Mouse (Mus musculus) kidney, adult 2 months (tissue): ENCODE data around the gene Atf4. TPM values are rescaled to one million over a fixed set of nuclear protein-coding genes. Genes with fewer than 3 reads are reported as not detected.

ENCODE experiments used
- DNase-seq: peaks from one replicate; pipeline ENCODE4 v3.0.0; 2021
- H3K27ac ChIP-seq: fragments of 200-500 bp; 2 replicates; pipeline ENCODE4 v1.5.1; 2012; ENCODE audit warnings: low read depth, low read length, control low read depth, inconsistent platforms; ENCODE audit not compliant: insufficient read depth
- H3K27me3 ChIP-seq: fragments of 200-500 bp; replicated peaks from 2 replicates; pipeline ENCODE4 v1.6.1; 2012; ENCODE audit warnings: mild to moderate bottlenecking, moderate library complexity, low read length, inconsistent platforms; ENCODE audit not compliant: control insufficient read depth, insufficient read depth
- H3K36me3 ChIP-seq: fragments of 200-500 bp; 2 replicates; pipeline ENCODE4 v1.6.1; 2012; ENCODE audit warnings: mild to moderate bottlenecking, moderate library complexity, low read length, inconsistent platforms; ENCODE audit not compliant: control insufficient read depth, insufficient read depth
- H3K4me1 ChIP-seq: fragments of 200-500 bp; 2 replicates; pipeline ENCODE4 v1.6.1; 2011; ENCODE audit warnings: low read length; ENCODE audit not compliant: control insufficient read depth, insufficient read depth
- H3K4me3 ChIP-seq: fragments of 200-500 bp; 2 replicates; pipeline ENCODE4 v1.5.1; 2011; ENCODE audit warnings: mild to moderate bottlenecking, low read depth, low read length, control low read depth; ENCODE audit not compliant: insufficient read depth
- CTCF ChIP-seq: fragments of 200-500 bp; conservative IDR thresholded peaks from 2 replicates; pipeline ENCODE4 v1.5.1; 2011; ENCODE audit warnings: low read depth, mild to moderate bottlenecking, control low read depth, low read length, moderate library complexity, mixed read lengths; ENCODE audit not compliant: insufficient read depth, insufficient read length
- POLR2A ChIP-seq: fragments of 200-500 bp; IDR thresholded peaks from one replicate; pipeline ENCODE4 v1.6.1; 2011; ENCODE audit warnings: low read depth, low read length, control low read depth
- WGBS: fragments of 180-500 bp; shearing (Covaris S2); methylation state at CpG from one replicate; pipeline ENCODE4 v1.1.7; 2018; 5-methylcytosine and 5-hydroxymethylcytosine counted together
- polyA plus RNA-seq: library from polyadenylated mRNA; depleted of rRNA; stranded (reverse); fragments of >200 nt; gene quantifications from 2 replicates; pipeline ENCODE4 v1.2.3, GENCODE M21; 2012

The Atf4 gene
- polyA plus RNA-seq, 1 experiment: 92.3 TPM

- TF ChIP-seq CTCF (no peak), POLR2A (no peak)
- no peak overlapping the region for H3K4me3 ChIP-seq
- peaks cover 5% of the 10 kb centered on the region; the same call in 1 of the 2 replicates for H3K4me1 ChIP-seq
- DNase-seq: no peak
- no peak overlapping the region for H3K27ac ChIP-seq
- H3K27me3 ChIP-seq: no peaks in the 10 kb centered on the region
- 75% methylated on average over 2 of the region's 2 CpGs for WGBS
- H3K36me3 ChIP-seq: no peaks in the 10 kb centered on the region; the same call in none of the 2 replicates
Measured at GRCm38 (mm10) chr15:80232331-80232730, 22.7 kb upstream of the Atf4 start.

DNA sequence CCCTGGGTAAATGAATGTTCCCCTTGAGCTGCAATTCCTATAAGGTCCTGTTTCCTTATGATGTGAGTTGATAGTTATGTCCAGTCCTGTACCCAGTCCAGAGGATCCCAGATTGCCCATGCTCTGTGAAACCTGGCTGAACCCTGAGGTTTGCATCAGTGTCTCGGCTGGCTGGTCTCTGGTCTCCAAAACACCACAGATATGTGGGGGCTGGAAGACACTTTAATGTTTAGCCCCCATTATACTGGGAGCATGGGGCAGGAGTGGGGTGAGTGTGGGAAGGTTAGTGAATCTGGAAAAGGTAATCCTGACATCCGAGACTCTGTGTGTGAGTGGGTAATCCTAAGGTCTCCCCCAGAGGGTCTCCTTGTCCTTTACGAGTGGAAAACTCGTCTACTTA, 21.9 kb upstream of the Atf4 start:
- Histone ChIP-seq H3K36me3 (no peaks in the 10 kb centered on the region; the same call in none of the 2 replicates), H3K27ac (peak overlapping the region; percentile 74; the same call in 1 of the 2 replicates), H3K27me3 (no peaks in the 10 kb centered on the region), H3K4me3 (no peak overlapping the region), H3K4me1 (peaks cover 5% of the 10 kb centered on the region; the same call in 1 of the 2 replicates)
- TF ChIP-seq POLR2A (no peak), CTCF (no peak)
- no peak for DNase-seq
- 55% methylated on average over 4 of the region's 4 CpGs for WGBS

DNA sequence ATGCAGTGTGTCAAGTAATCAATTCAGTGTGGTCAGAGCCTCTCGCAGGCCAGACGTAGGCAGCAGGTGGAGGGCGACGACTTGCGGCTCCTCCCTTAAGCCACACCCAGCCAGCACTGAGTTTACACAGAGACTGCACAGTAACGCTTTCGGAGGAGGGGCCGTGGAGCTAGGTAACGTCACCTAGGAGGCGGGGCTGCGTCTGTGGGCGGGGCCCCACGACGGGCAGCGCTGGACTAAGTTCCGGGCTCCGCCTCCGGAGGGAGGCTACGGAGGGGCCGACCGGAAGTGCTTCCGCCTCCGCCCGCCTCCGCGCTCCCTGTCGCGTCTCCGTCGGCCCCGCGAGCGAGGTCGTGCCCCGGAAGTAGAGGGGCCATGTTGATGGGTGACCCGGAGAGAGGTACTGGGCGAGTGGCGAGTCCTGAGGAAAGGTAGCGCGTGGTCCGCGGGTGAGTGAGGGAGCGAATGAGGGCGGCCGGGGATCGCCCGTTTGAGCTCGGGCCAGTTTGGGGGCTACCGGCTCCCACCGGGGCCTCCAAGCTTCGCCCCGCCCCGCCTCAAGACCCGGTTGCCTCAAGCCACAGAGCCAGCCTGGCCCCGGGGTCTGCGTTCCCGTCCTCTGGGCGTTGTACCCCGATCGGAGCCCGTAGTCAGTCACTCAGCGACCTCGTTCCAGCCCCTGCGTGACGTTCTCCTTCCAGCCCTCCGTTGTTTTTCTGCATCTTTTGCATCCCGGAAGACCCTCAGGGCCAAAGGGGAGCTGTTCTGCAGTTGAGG, 21.1 kb upstream of the Atf4 start, which contains the start of gene Mief1:
Gene Mief1 (plus strand): TSS at position 286 of the 777 bp plus-strand sequence.
- peak; percentile 99 for DNase-seq
- H3K27me3 ChIP-seq: no peaks in the 10 kb centered on the region
- H3K4me3 ChIP-seq: peak within 1 kb of the TSS; percentile 98
- no peaks in the 10 kb centered on the region; the same call in none of the 2 replicates for H3K36me3 ChIP-seq
- peak; percentile 26; the same call in 1 of the 2 replicates for TF ChIP-seq CTCF
- peak; percentile 55 for TF ChIP-seq POLR2A
- H3K27ac ChIP-seq: peak within 1 kb of the TSS; percentile 74
- under 1% methylated on average over 67 of the region's 67 CpGs for WGBS
- peaks cover 5% of the 10 kb centered on the region; the same call in 1 of the 2 replicates for H3K4me1 ChIP-seq

GRCm38 (mm10) chr15:80235535-80235934, 19.4 kb upstream of the Atf4 start, which contains the start of gene AC140267.1:
Gene AC140267.1 (plus strand): TSS chr15:80235835.
- H3K27ac ChIP-seq: no peak within 1 kb of the TSS
- H3K36me3 ChIP-seq: no peaks in the 10 kb centered on the region; the same call in none of the 2 replicates
- H3K27me3 ChIP-seq: no peaks in the 10 kb centered on the region
- TF ChIP-seq POLR2A: no peak
- no peak for TF ChIP-seq CTCF
- WGBS: 96% methylated on average over 9 of the region's 9 CpGs
- DNase-seq: no peak
- H3K4me1 ChIP-seq: peaks cover 5% of the 10 kb centered on the region; the same call in 1 of the 2 replicates
- H3K4me3 ChIP-seq: peak within 1 kb of the TSS; percentile 98

- no peak overlapping the region for H3K27ac ChIP-seq
- WGBS: 93% methylated on average over 12 of the region's 12 CpGs
- H3K36me3 ChIP-seq: peaks cover 5% of the 10 kb centered on the region
- TF ChIP-seq CTCF: no peak
- no peak for TF ChIP-seq POLR2A
- no peak overlapping the region for H3K4me3 ChIP-seq
- no peaks in the 10 kb centered on the region for H3K27me3 ChIP-seq
- DNase-seq: no peak
- no peaks in the 10 kb centered on the region; the same call in 1 of the 2 replicates for H3K4me1 ChIP-seq
Measured at GRCm38 (mm10) chr15:80248135-80248534, 6.8 kb upstream of the Atf4 start.

DNA sequence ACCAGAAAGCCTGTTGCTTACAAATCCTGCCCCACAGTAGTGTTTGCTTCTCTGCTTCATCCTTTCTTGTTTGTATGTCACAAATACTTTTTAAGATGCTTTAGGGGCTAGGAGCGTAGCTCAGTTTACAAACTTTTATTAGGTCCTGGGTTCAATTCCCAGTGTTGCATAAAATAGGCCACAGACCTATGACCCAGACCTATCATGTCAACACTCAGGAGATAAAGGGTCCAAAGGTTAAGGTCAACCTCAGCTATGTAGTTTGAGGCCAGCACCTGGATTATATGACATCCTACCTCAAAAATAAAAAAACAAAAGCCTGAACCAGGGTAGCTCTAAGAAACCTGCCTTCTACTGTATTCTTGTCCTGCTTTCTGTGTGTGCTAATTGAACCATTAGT, 6.4 kb upstream of the Atf4 start:
- no peak for DNase-seq
- TF ChIP-seq POLR2A: no peak
- no peak for TF ChIP-seq CTCF
- Histone ChIP-seq H3K27ac (no peak overlapping the region), H3K4me1 (no peaks in the 10 kb centered on the region; the same call in 1 of the 2 replicates), H3K36me3 (peaks cover 5% of the 10 kb centered on the region), H3K4me3 (no peak overlapping the region), H3K27me3 (no peaks in the 10 kb centered on the region)
- 89% methylated on average over 1 of the region's 1 CpGs for WGBS

- Histone ChIP-seq H3K27ac (no peak overlapping the region), H3K4me3 (no peak overlapping the region), H3K27me3 (no peaks in the 10 kb centered on the region), H3K36me3 (peaks cover 5% of the 10 kb centered on the region), H3K4me1 (no peaks in the 10 kb centered on the region; the same call in 1 of the 2 replicates)
- 86% methylated on average over 10 of the region's 10 CpGs for WGBS
- TF ChIP-seq POLR2A (no peak), CTCF (no peak)
- DNase-seq: no peak
Measured at GRCm38 (mm10) chr15:80249672-80250071, 5.3 kb upstream of the Atf4 start.
